Mouse (Mus musculus) heart, postnatal 0 days (tissue): ENCODE results near the gene Myb. TPM values are rescaled to one million over a fixed set of nuclear protein-coding genes. Genes with fewer than 3 reads are reported as not detected.

ENCODE experiments used
- ATAC-seq: fragments of 200-750 bp; cut with Nextera tagmentation; 2 replicates; pipeline ENCODE4 v1.8.0; 2017; ENCODE audit warnings: low read depth, moderate number of reproducible peaks, moderate library complexity; ENCODE audit not compliant: insufficient read depth
- DNase-seq: peaks from one replicate; pipeline ENCODE4 v3.0.0-alpha.2; 2016; ENCODE audit warnings: low spot score
- H3K27ac ChIP-seq: fragments of 300-500 bp; sonication (generic); 2 replicates; pipeline ENCODE4 v1.5.1; 2014; ENCODE audit warnings: low read depth, mild to moderate bottlenecking
- H3K27me3 ChIP-seq: fragments of 300-500 bp; sonication (generic); 2 replicates; pipeline ENCODE4 v1.6.1; 2014; ENCODE audit warnings: low read length, mixed read lengths; ENCODE audit not compliant: control insufficient read depth, insufficient read depth
- H3K36me3 ChIP-seq: fragments of 300-500 bp; sonication (generic); replicated peaks from 2 replicates; pipeline ENCODE4 v1.6.1; 2014; ENCODE audit warnings: low read length, mixed read lengths; ENCODE audit not compliant: control insufficient read depth, insufficient read depth
- H3K4me1 ChIP-seq: fragments of 300-500 bp; sonication (generic); 2 replicates; pipeline ENCODE4 v1.6.1; 2014; ENCODE audit warnings: antibody characterized with exemption; ENCODE audit not compliant: control insufficient read depth, insufficient read depth
- H3K4me2 ChIP-seq: fragments of 300-500 bp; sonication (generic); 2 replicates; pipeline ENCODE4 v1.6.1; 2014; ENCODE audit warnings: low read depth, mild to moderate bottlenecking, low read length, moderate library complexity
- H3K4me3 ChIP-seq: fragments of 300-500 bp; sonication (generic); 2 replicates; pipeline ENCODE4 v1.5.1; 2014; ENCODE audit warnings: low read depth, low read length
- H3K9ac ChIP-seq: fragments of 300-500 bp; sonication (generic); replicated peaks from 2 replicates; pipeline ENCODE4 v1.6.1; 2014; ENCODE audit warnings: low read depth, low read length, mixed read lengths
- H3K9me3 ChIP-seq: fragments of 300-500 bp; sonication (generic); replicated peaks from 2 replicates; pipeline ENCODE4 v1.6.1; 2016; ENCODE audit warnings: low read length; ENCODE audit not compliant: control insufficient read depth
- CTCF ChIP-seq: IDR thresholded peaks from 2 replicates; pipeline ENCODE4 v1.5.1; 2016; ENCODE audit warnings: antibody characterized with exemption, control low read depth, low read depth
- EP300 ChIP-seq: IDR thresholded peaks from 2 replicates; pipeline ENCODE4 v1.6.1; 2016; ENCODE audit warnings: antibody characterized with exemption, low read depth
- WGBS: fragments of 180-500 bp; shearing (Covaris S2); extraction: QIAGEN DNeasy Blood & Tissue Kit; methylation state at CpG from one replicate; pipeline ENCODE4 v1.1.7; 2014; 5-methylcytosine and 5-hydroxymethylcytosine counted together
- polyA plus RNA-seq: library from polyadenylated mRNA; unstranded; fragments of >200 nt; fragmentation: Nextera tagmentation; extraction: Ambion mirVana; gene quantifications from 2 replicates; pipeline ENCODE4 v1.2.1, GENCODE M21; 2015
- total RNA-seq: library from RNA; depleted of rRNA; stranded (reverse); fragments of >200 nt; gene quantifications from 2 replicates; pipeline ENCODE4 v1.2.3, GENCODE M21; 2014; ENCODE audit warnings: low replicate concordance

Gene Myb
- total and polyA plus RNA-seq, 2 experiments from 2014 or later, result 0.15 to 0.20 TPM

- Histone ChIP-seq H3K36me3 (no peaks in the 10 kb centered on the region), H3K4me3 (no peak overlapping the region), H3K4me1 (no peaks in the 10 kb centered on the region), H3K27me3 (no peaks in the 10 kb centered on the region), H3K4me2 (no peak overlapping the region), H3K9ac (no peak overlapping the region), H3K27ac (no peak overlapping the region), H3K9me3 (no peaks in the 10 kb centered on the region)
- no peak for TF ChIP-seq EP300
- TF ChIP-seq CTCF, result no peak
- DNase-seq (no peak), ATAC-seq (no peak)
Measured at GRCm38 (mm10) chr10:21187847-21188246, 27.1 kb upstream of the Myb start.

GRCm38 (mm10) chr10:21186733-21187132 lies 25.9 kb upstream of the Myb start:
- 53% methylated on average over 5 of the region's 5 CpGs for WGBS
- Histone ChIP-seq H3K9ac (no peak overlapping the region), H3K27ac (no peak overlapping the region), H3K4me2 (no peak overlapping the region), H3K4me1 (no peaks in the 10 kb centered on the region), H3K36me3 (no peaks in the 10 kb centered on the region), H3K27me3 (no peaks in the 10 kb centered on the region), H3K4me3 (no peak overlapping the region), H3K9me3 (no peaks in the 10 kb centered on the region)
- TF ChIP-seq EP300 (no peak), CTCF (no peak)
- DNase-seq (no peak), ATAC-seq (no peak)

- DNase-seq (no peak), ATAC-seq (no peak)
- H3K27ac ChIP-seq, result no peak overlapping the region
- no peak overlapping the region for H3K4me2 ChIP-seq
- TF ChIP-seq EP300, result no peak
- 37% methylated on average over 5 of the region's 5 CpGs for WGBS
- no peaks in the 10 kb centered on the region for H3K4me1 ChIP-seq
- H3K36me3 ChIP-seq, result no peaks in the 10 kb centered on the region
- no peak overlapping the region for H3K4me3 ChIP-seq
- H3K9ac ChIP-seq, result no peak overlapping the region
- no peaks in the 10 kb centered on the region for H3K9me3 ChIP-seq
- no peaks in the 10 kb centered on the region for H3K27me3 ChIP-seq
Measured at GRCm38 (mm10) chr10:21178711-21179110, 17.9 kb upstream of the Myb start.

GRCm38 (mm10) chr10:21178281-21178680 lies 17.5 kb upstream of the Myb start:
- H3K9me3 ChIP-seq, result no peaks in the 10 kb centered on the region
- no peak for DNase-seq
- no peaks in the 10 kb centered on the region for H3K27me3 ChIP-seq
- no peak overlapping the region for H3K27ac ChIP-seq
- H3K4me1 ChIP-seq, result no peaks in the 10 kb centered on the region
- H3K4me2 ChIP-seq, result no peak overlapping the region
- no peak for TF ChIP-seq EP300
- no peak for TF ChIP-seq CTCF
- H3K36me3 ChIP-seq, result no peaks in the 10 kb centered on the region
- no peak overlapping the region for H3K9ac ChIP-seq
- H3K4me3 ChIP-seq, result no peak overlapping the region
- no peak for ATAC-seq
- 76% methylated on average over 10 of the region's 10 CpGs for WGBS

- no peak overlapping the region for H3K9ac ChIP-seq
- no peaks in the 10 kb centered on the region for H3K4me1 ChIP-seq
- no peak for ATAC-seq
- H3K27ac ChIP-seq, result no peak overlapping the region
- no peak overlapping the region for H3K4me3 ChIP-seq
- no peaks in the 10 kb centered on the region for H3K27me3 ChIP-seq
- WGBS, result 77% methylated on average over 4 of the region's 4 CpGs
- H3K36me3 ChIP-seq, result no peaks in the 10 kb centered on the region
- H3K9me3 ChIP-seq, result peaks cover 3% of the 10 kb centered on the region; the same call in 1 of the 2 replicates
- TF ChIP-seq CTCF (no peak), EP300 (no peak)
- H3K4me2 ChIP-seq, result no peak overlapping the region
- DNase-seq, result no peak
Measured at GRCm38 (mm10) chr10:21172650-21173200, 11.9 kb upstream of the Myb start.

- Histone ChIP-seq H3K36me3 (no peaks in the 10 kb centered on the region), H3K27ac (no peak overlapping the region), H3K9ac (no peak overlapping the region), H3K27me3 (peaks cover 3% of the 10 kb centered on the region; the same call in 1 of the 2 replicates), H3K4me1 (no peaks in the 10 kb centered on the region), H3K9me3 (peaks cover 3% of the 10 kb centered on the region; the same call in 1 of the 2 replicates), H3K4me2 (no peak overlapping the region), H3K4me3 (no peak overlapping the region)
- no peak for TF ChIP-seq EP300
- TF ChIP-seq CTCF, result no peak
- 92% methylated on average over 8 of the region's 8 CpGs for WGBS
- ATAC-seq (no peak), DNase-seq (no peak)
Measured at GRCm38 (mm10) chr10:21168466-21168865, 7.7 kb upstream of the Myb start.
